In genomic region chr12:21480226-21480625, GRCm38 (mm10) we compare ENCODE assay signal across 14 mouse cellular contexts.
DNase-seq lines count a peak whose midpoint lies in the region; ATAC-seq and TF ChIP-seq lines count a peak whose summit lies in the region.
"Had no signal": no experiment of that assay in that cellular context is flagged by ENCODE, and none has a peak within 500 bp of the region (broad histone marks: within the 10 kb centered on the region; RNA-seq: fewer than 3 reads in every experiment).

No protein-coding gene starts in this region.

- no peaks in the 10 kb centered on the region for H3K4me1 ChIP-seq in lung, postnatal 0 days (ENCODE audit: insufficient read depth, low read depth, low read length)
- H3K4me1 ChIP-seq in brown adipose tissue, adult 24 weeks (ENCODE audit: control insufficient read depth, insufficient read depth, insufficient read length, low read length) = peaks cover 18% of the 10 kb centered on the region; the same call in 1 of the 2 replicates
- no peaks in the 10 kb centered on the region for H3K4me1 ChIP-seq in midbrain, embryonic 14.5 days (ENCODE audit: control insufficient read depth, insufficient read depth, low read length)
- H3K4me1 ChIP-seq in forebrain, embryonic 13.5 days = no peaks in the 10 kb centered on the region
- H3K4me1 ChIP-seq: megakaryocyte, embryonic 14.5 days had no signal

- no peak overlapping the region for H3K4me3 ChIP-seq in lung, postnatal 0 days (ENCODE audit: low read depth, low read length)
- H3K4me3 ChIP-seq in brown adipose tissue, adult 24 weeks (ENCODE audit: insufficient read depth, low read depth, low read length) = 0 out of 2 replicates have a peak overlapping the region, but pooled peaks have one; percentile 7
- H3K4me3 ChIP-seq in midbrain, embryonic 14.5 days (replicated peaks; ENCODE audit: low read depth, low read length) = no peak overlapping the region
- H3K4me3 ChIP-seq in forebrain, embryonic 13.5 days = no peak overlapping the region
- H3K4me3 ChIP-seq: megakaryocyte, embryonic 14.5 days had no signal

- H3K9ac ChIP-seq in lung, postnatal 0 days (replicated peaks; ENCODE audit: low read depth) = no peak overlapping the region
- no peak overlapping the region for H3K9ac ChIP-seq in midbrain, embryonic 14.5 days (replicated peaks; ENCODE audit: low read length)
- H3K9ac ChIP-seq in forebrain, embryonic 13.5 days = no peak overlapping the region

- TF ChIP-seq EP300 in lung, postnatal 0 days (IDR thresholded peaks at IDR 0.05) = no peak

- H3K27ac ChIP-seq in lung, postnatal 0 days (ENCODE audit: low read length) = no peak overlapping the region
- peak overlapping the region; percentile 55 for H3K27ac ChIP-seq in brown adipose tissue, adult 24 weeks (replicated peaks; ENCODE audit: low read depth, low read length)
- no peak overlapping the region for H3K27ac ChIP-seq in midbrain, embryonic 14.5 days (replicated peaks; ENCODE audit: low read depth, low read length)
- no peak overlapping the region for H3K27ac ChIP-seq in forebrain, embryonic 13.5 days

- 65% methylated on average over 2 of the region's 2 CpGs for WGBS in lung, postnatal 0 days
- 87% methylated on average over 2 of the region's 2 CpGs for WGBS in midbrain, embryonic 14.5 days
- WGBS in forebrain, embryonic 13.5 days = 87% methylated on average over 2 of the region's 2 CpGs

- TF ChIP-seq CTCF in lung, postnatal 0 days (IDR thresholded peaks at IDR 0.05) = no peak

- no peak for ATAC-seq in lung, postnatal 0 days
- no peak for ATAC-seq in midbrain, embryonic 14.5 days (ENCODE audit: low FRiP score, low TSS enrichment)
- ATAC-seq in forebrain, embryonic 13.5 days = no peak

- H3K4me2 ChIP-seq in lung, postnatal 0 days (replicated peaks; ENCODE audit: low read depth, low read length) = no peak overlapping the region
- H3K4me2 ChIP-seq in midbrain, embryonic 14.5 days (ENCODE audit: low read length) = no peak overlapping the region
- no peak overlapping the region for H3K4me2 ChIP-seq in forebrain, embryonic 13.5 days

- H3K36me3 ChIP-seq in lung, postnatal 0 days (ENCODE audit: insufficient read depth, low read length) = no peaks in the 10 kb centered on the region
- H3K36me3 ChIP-seq in midbrain, embryonic 14.5 days (ENCODE audit: control insufficient read depth, insufficient read depth, low read length) = no peaks in the 10 kb centered on the region
- no peaks in the 10 kb centered on the region for H3K36me3 ChIP-seq in forebrain, embryonic 13.5 days (ENCODE audit: poor library complexity, severe bottlenecking)

- no peaks in the 10 kb centered on the region for H3K9me3 ChIP-seq in lung, postnatal 0 days (ENCODE audit: low read length)
- H3K9me3 ChIP-seq in midbrain, embryonic 14.5 days (ENCODE audit: control insufficient read depth, low read length) = no peaks in the 10 kb centered on the region
- no peaks in the 10 kb centered on the region; the same call in 1 of the 2 replicates for H3K9me3 ChIP-seq in forebrain, embryonic 13.5 days (replicated peaks)

- no peaks in the 10 kb centered on the region for H3K27me3 ChIP-seq in lung, postnatal 0 days (replicated peaks; ENCODE audit: insufficient read depth, low read length)
- H3K27me3 ChIP-seq in midbrain, embryonic 14.5 days (ENCODE audit: control insufficient read depth, insufficient read depth, low read length) = no peaks in the 10 kb centered on the region
- no peaks in the 10 kb centered on the region for H3K27me3 ChIP-seq in forebrain, embryonic 13.5 days
- H3K27me3 ChIP-seq: megakaryocyte, embryonic 14.5 days had no signal

- peak; percentile 5 for DNase-seq in lung, postnatal 36 days
- no peak for DNase-seq in lung, postnatal 0 days (ENCODE audit: low spot score)
- peak; percentile 18 for DNase-seq in 416B (ENCODE audit: low read depth)
- peak; percentile 75 to 90 for DNase-seq in natural killer cell, adult 2 months (ENCODE audit: low spot score in 2 of 2)
- DNase-seq in midbrain, embryonic 14.5 days = no peak
- DNase-seq: adrenal gland, postnatal 25 days; cerebellum, adult 8-10 months; gastrocnemius, postnatal 25 days; layer of hippocampus, postnatal 36 days; lung, adult 2 months; right cerebral cortex, postnatal 4 days had no signal

Comparison
In these comparisons a context has a peak if more than half of its experiments do, and no peak if none do; other contexts are left out.
1. DNase-seq: peak in lung, postnatal 36 days (single experiment), 416B (single experiment) and natural killer cell, adult 2 months (2 of 2); none in lung, postnatal 0 days (single experiment) and midbrain, embryonic 14.5 days (single experiment).